Mouse (Mus musculus): Measurements from ENCODE around the gene Wdr83. TPM values are rescaled to one million over a fixed set of nuclear protein-coding genes. Genes with fewer than 3 reads are reported as not detected.

The Wdr83 gene
- polyA plus RNA-seq, 1 experiment from 2014 or later = 42.9 TPM

- H3K9me3 ChIP-seq (ENCODE audit: low read depth, low read length) = no peaks in the 10 kb centered on the region
- H3K4me3 ChIP-seq (ENCODE audit: low read depth, low read length) = peak overlapping the region; percentile 87
- peak overlapping the region; percentile 95 for H3K4me2 ChIP-seq
- H3K27ac ChIP-seq (ENCODE audit: low read depth) = peak overlapping the region; percentile 80; the same call in 1 of the 2 replicates
- peaks cover 36% of the 10 kb centered on the region for H3K36me3 ChIP-seq (ENCODE audit: insufficient read depth)
- TF ChIP-seq CTCF (IDR thresholded peaks at IDR 0.05; ENCODE audit: low read depth) = no peak
- DNase-seq (no peak), ATAC-seq (ENCODE audit: insufficient read depth) (no peak)
- 1% methylated on average over 25 of the region's 25 CpGs for WGBS
- H3K4me1 ChIP-seq (ENCODE audit: insufficient read depth) = peaks cover 13% of the 10 kb centered on the region
- H3K27me3 ChIP-seq (ENCODE audit: insufficient read depth, low read length) = no peaks in the 10 kb centered on the region
- peak overlapping the region; percentile 86 for H3K9ac ChIP-seq
Measured at GRCm38 (mm10) chr8:85080214-85080531, 933 bp downstream of the Wdr83 start.

GRCm38 (mm10) chr8:85076993-85077392, 4.1 kb downstream of the Wdr83 start:
- Histone ChIP-seq H3K36me3 (ENCODE audit: insufficient read depth) (peaks cover 52% of the 10 kb centered on the region), H3K9me3 (ENCODE audit: low read depth, low read length) (no peaks in the 10 kb centered on the region), H3K27me3 (ENCODE audit: insufficient read depth, low read length) (no peaks in the 10 kb centered on the region), H3K27ac (ENCODE audit: low read depth) (no peak overlapping the region), H3K9ac (no peak overlapping the region), H3K4me3 (ENCODE audit: low read depth, low read length) (no peak overlapping the region), H3K4me1 (ENCODE audit: insufficient read depth) (peaks cover 13% of the 10 kb centered on the region; the same call in 1 of the 2 replicates), H3K4me2 (no peak overlapping the region)
- 0% methylated on average over 2 of the region's 2 CpGs for WGBS
- ATAC-seq (ENCODE audit: insufficient read depth) (no peak), DNase-seq (peak; percentile 96)
- TF ChIP-seq CTCF (IDR thresholded peaks at IDR 0.05; ENCODE audit: low read depth) = peak; percentile 99

- peaks cover 8% of the 10 kb centered on the region; the same call in 1 of the 2 replicates for H3K4me1 ChIP-seq (ENCODE audit: insufficient read depth)
- no peaks in the 10 kb centered on the region for H3K9me3 ChIP-seq (ENCODE audit: low read depth, low read length)
- H3K27me3 ChIP-seq (ENCODE audit: insufficient read depth, low read length) = no peaks in the 10 kb centered on the region
- DNase-seq (peak; percentile 56), ATAC-seq (ENCODE audit: insufficient read depth) (no peak)
- peaks cover 52% of the 10 kb centered on the region for H3K36me3 ChIP-seq (ENCODE audit: insufficient read depth)
- no peak overlapping the region for H3K27ac ChIP-seq (ENCODE audit: low read depth)
- 71% methylated on average over 9 of the region's 9 CpGs for WGBS
- no peak overlapping the region for H3K4me2 ChIP-seq
- H3K9ac ChIP-seq = no peak overlapping the region
- peak; percentile 61 for TF ChIP-seq CTCF (IDR thresholded peaks at IDR 0.05; ENCODE audit: low read depth)
- H3K4me3 ChIP-seq (ENCODE audit: low read depth, low read length) = no peak overlapping the region
Measured at GRCm38 (mm10) chr8:85076001-85076400, 5.1 kb downstream of the Wdr83 start.

- no peak overlapping the region for H3K4me2 ChIP-seq
- H3K4me1 ChIP-seq (ENCODE audit: insufficient read depth) = peaks cover 8% of the 10 kb centered on the region; the same call in 1 of the 2 replicates
- DNase-seq = no peak
- no peak overlapping the region for H3K27ac ChIP-seq (ENCODE audit: low read depth)
- peaks cover 52% of the 10 kb centered on the region for H3K36me3 ChIP-seq (ENCODE audit: insufficient read depth)
- 87% methylated on average over 10 of the region's 10 CpGs for WGBS
- H3K4me3 ChIP-seq (ENCODE audit: low read depth, low read length) = no peak overlapping the region
- H3K9ac ChIP-seq = no peak overlapping the region
- H3K9me3 ChIP-seq (ENCODE audit: low read depth, low read length) = no peaks in the 10 kb centered on the region
- no peaks in the 10 kb centered on the region for H3K27me3 ChIP-seq (ENCODE audit: insufficient read depth, low read length)
- ATAC-seq (ENCODE audit: insufficient read depth) = no peak
- no peak for TF ChIP-seq CTCF (IDR thresholded peaks at IDR 0.05; ENCODE audit: low read depth)
Measured at GRCm38 (mm10) chr8:85074617-85075016, 6.5 kb downstream of the Wdr83 start.

- ATAC-seq (ENCODE audit: insufficient read depth) (no peak), DNase-seq (no peak)
- Histone ChIP-seq H3K9me3 (ENCODE audit: low read depth, low read length) (no peaks in the 10 kb centered on the region), H3K9ac (no peak overlapping the region), H3K27ac (ENCODE audit: low read depth) (no peak overlapping the region), H3K27me3 (ENCODE audit: insufficient read depth, low read length) (no peaks in the 10 kb centered on the region), H3K4me2 (no peak overlapping the region), H3K4me1 (ENCODE audit: insufficient read depth) (peaks cover 6% of the 10 kb centered on the region; the same call in 1 of the 2 replicates), H3K36me3 (ENCODE audit: insufficient read depth) (peaks cover 52% of the 10 kb centered on the region), H3K4me3 (ENCODE audit: low read depth, low read length) (no peak overlapping the region)
- TF ChIP-seq CTCF (IDR thresholded peaks at IDR 0.05; ENCODE audit: low read depth) = no peak
- WGBS = 75% methylated on average over 10 of the region's 10 CpGs
Measured at GRCm38 (mm10) chr8:85074167-85074566, 6.9 kb downstream of the Wdr83 start.

- ATAC-seq (ENCODE audit: insufficient read depth) = no peak
- peaks cover 43% of the 10 kb centered on the region for H3K36me3 ChIP-seq (ENCODE audit: insufficient read depth)
- H3K9ac ChIP-seq = no peak overlapping the region
- no peaks in the 10 kb centered on the region for H3K27me3 ChIP-seq (ENCODE audit: insufficient read depth, low read length)
- H3K9me3 ChIP-seq (ENCODE audit: low read depth, low read length) = no peaks in the 10 kb centered on the region
- H3K4me2 ChIP-seq = peak overlapping the region; percentile 81
- 86% methylated on average over 15 of the region's 15 CpGs for WGBS
- no peak for TF ChIP-seq CTCF (IDR thresholded peaks at IDR 0.05; ENCODE audit: low read depth)
- no peak overlapping the region for H3K27ac ChIP-seq (ENCODE audit: low read depth)
- H3K4me1 ChIP-seq (ENCODE audit: insufficient read depth) = peaks cover 6% of the 10 kb centered on the region; the same call in 1 of the 2 replicates
- DNase-seq = no peak
- no peak overlapping the region for H3K4me3 ChIP-seq (ENCODE audit: low read depth, low read length)
Measured at GRCm38 (mm10) chr8:85073041-85073612, 8.0 kb downstream of the Wdr83 start.

- Histone ChIP-seq H3K4me1 (ENCODE audit: insufficient read depth) (peaks cover 6% of the 10 kb centered on the region; the same call in 1 of the 2 replicates), H3K9me3 (ENCODE audit: low read depth, low read length) (no peaks in the 10 kb centered on the region), H3K36me3 (ENCODE audit: insufficient read depth) (peaks cover 39% of the 10 kb centered on the region), H3K4me3 (ENCODE audit: low read depth, low read length) (peak overlapping the region; percentile 71), H3K4me2 (peak overlapping the region; percentile 81), H3K27ac (ENCODE audit: low read depth) (peak overlapping the region; percentile 95; the same call in 1 of the 2 replicates), H3K9ac (peak overlapping the region; percentile 74), H3K27me3 (ENCODE audit: insufficient read depth, low read length) (no peaks in the 10 kb centered on the region)
- ATAC-seq (ENCODE audit: insufficient read depth) (0 out of 2 replicates have a peak, but pooled peaks have one; percentile 20), DNase-seq (no peak)
- WGBS = 30% methylated on average over 9 of the region's 9 CpGs
- no peak for TF ChIP-seq CTCF (IDR thresholded peaks at IDR 0.05; ENCODE audit: low read depth)
Measured at GRCm38 (mm10) chr8:85072364-85072929, 8.7 kb downstream of the Wdr83 start.

Measured in lung, embryonic 14.5 days (tissue).